ENCODE assay signal across 10 mouse cellular contexts in the genomic region with DNA sequence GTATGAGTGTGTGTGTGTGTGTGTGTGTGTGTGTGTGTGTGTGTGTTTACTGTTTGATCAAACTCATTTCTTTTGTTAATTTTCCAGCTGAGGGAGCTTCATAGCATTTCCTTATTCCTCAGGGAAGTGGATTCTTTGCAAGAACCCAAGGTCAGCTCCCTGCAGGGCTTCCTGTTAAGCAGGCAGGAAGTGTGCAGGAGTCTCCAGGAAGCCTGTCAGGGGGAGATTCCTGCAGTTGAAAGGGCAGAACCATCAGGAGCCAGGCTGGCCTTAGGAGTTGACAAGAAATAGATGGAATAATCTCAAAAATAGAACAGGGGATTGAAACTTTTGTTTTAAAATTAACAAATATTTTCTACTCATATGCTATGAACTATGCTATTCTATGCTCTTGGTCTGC.
DNase-seq lines count a peak whose midpoint lies in the region; ATAC-seq and TF ChIP-seq lines count a peak whose summit lies in the region.
"Had no signal": no experiment of that assay in that cellular context is flagged by ENCODE, and none has a peak within 500 bp of the region (broad histone marks: within the 10 kb centered on the region; RNA-seq: fewer than 3 reads in every experiment).

No protein-coding gene starts in this region.

- peaks cover 4% of the 10 kb centered on the region; the same call in 1 of the 2 replicates for H3K4me1 ChIP-seq in heart, embryonic 11.5 days (ENCODE audit: control insufficient read depth, insufficient read depth, low read length)
- H3K4me1 ChIP-seq in heart, embryonic 15.5 days (replicated peaks) = peaks cover 14% of the 10 kb centered on the region
- peaks cover 4% of the 10 kb centered on the region for H3K4me1 ChIP-seq in liver, adult 2 months (ENCODE audit: control insufficient read depth, insufficient read depth, low read length)

- H3K4me2 ChIP-seq in heart, embryonic 11.5 days = no peak overlapping the region
- no peak overlapping the region for H3K4me2 ChIP-seq in heart, embryonic 15.5 days
- H3K4me2 ChIP-seq: embryonic facial prominence, embryonic 13.5 days had no signal

- TF ChIP-seq CTCF in liver, adult 2 months (IDR thresholded peaks at IDR 0.05; ENCODE audit: low read depth, low read length) = no peak

- H3K4me3 ChIP-seq in heart, embryonic 11.5 days (ENCODE audit: low read depth, low read length) = no peak overlapping the region
- no peak overlapping the region for H3K4me3 ChIP-seq in heart, embryonic 15.5 days
- no peak overlapping the region for H3K4me3 ChIP-seq in liver, adult 2 months (ENCODE audit: insufficient read depth, low read depth, low read length)
- H3K4me3 ChIP-seq: embryonic facial prominence, embryonic 13.5 days; limb, embryonic 10.5 days had no signal

- ATAC-seq in heart, embryonic 11.5 days (replicated peaks; ENCODE audit: insufficient number of reproducible peaks, low FRiP score, low TSS enrichment) = no peak
- ATAC-seq in heart, embryonic 15.5 days (replicated peaks; ENCODE audit: insufficient number of reproducible peaks, insufficient read depth, low FRiP score, low read depth) = no peak

- H3K36me3 ChIP-seq in heart, embryonic 11.5 days (ENCODE audit: control insufficient read depth, insufficient read depth, low read length) = no peaks in the 10 kb centered on the region
- no peaks in the 10 kb centered on the region for H3K36me3 ChIP-seq in heart, embryonic 15.5 days
- no peaks in the 10 kb centered on the region for H3K36me3 ChIP-seq in liver, adult 2 months (ENCODE audit: control insufficient read depth, insufficient read depth, low read length)
- H3K36me3 ChIP-seq: embryonic facial prominence, embryonic 13.5 days; limb, embryonic 10.5 days had no signal

- no peak overlapping the region for H3K27ac ChIP-seq in heart, embryonic 11.5 days (ENCODE audit: low read depth, low read length)
- H3K27ac ChIP-seq in heart, embryonic 15.5 days = peak overlapping the region; percentile 69
- H3K27ac ChIP-seq in liver, adult 2 months (replicated peaks; ENCODE audit: insufficient read depth, low read depth, low read length) = peak overlapping the region; percentile 52
- H3K27ac ChIP-seq: embryonic facial prominence, embryonic 13.5 days; limb, embryonic 10.5 days had no signal

- H3K9me3 ChIP-seq in heart, embryonic 11.5 days (replicated peaks; ENCODE audit: control insufficient read depth, low read length) = no peaks in the 10 kb centered on the region
- H3K9me3 ChIP-seq in heart, embryonic 15.5 days (replicated peaks) = no peaks in the 10 kb centered on the region
- H3K9me3 ChIP-seq: embryonic facial prominence, embryonic 13.5 days; limb, embryonic 10.5 days had no signal

- no peaks in the 10 kb centered on the region for H3K27me3 ChIP-seq in heart, embryonic 11.5 days (ENCODE audit: control insufficient read depth, insufficient read depth, low read length)
- no peaks in the 10 kb centered on the region for H3K27me3 ChIP-seq in heart, embryonic 15.5 days
- no peaks in the 10 kb centered on the region for H3K27me3 ChIP-seq in liver, adult 2 months (ENCODE audit: control insufficient read depth, insufficient read depth, low read length)

- TF ChIP-seq POLR2A in liver, adult 2 months (IDR thresholded peaks at IDR 0.05; ENCODE audit: extremely low read depth, insufficient read depth, low read length) = no peak

- H3K9ac ChIP-seq in heart, embryonic 11.5 days (ENCODE audit: low read depth, low read length) = no peak overlapping the region
- no peak overlapping the region for H3K9ac ChIP-seq in heart, embryonic 15.5 days
- H3K9ac ChIP-seq in liver, adult 2 months (ENCODE audit: low read depth, low read length) = no peak overlapping the region
- H3K9ac ChIP-seq: embryonic facial prominence, embryonic 13.5 days had no signal

- no peaks in the 10 kb centered on the region for H3K79me2 ChIP-seq in liver, adult 2 months (ENCODE audit: control insufficient read depth, insufficient read depth, low read length)

- DNase-seq in heart, adult 18-20 months = peak; percentile 36 to 81
- peak; percentile 42 to 58 for DNase-seq in adrenal gland, postnatal 36 days
- no peak for DNase-seq in liver, adult 2 months (ENCODE audit: extremely low read depth, low read depth, low spot score)
- DNase-seq in ovary, postnatal 10 days (ENCODE audit: low spot score) = no peak
- DNase-seq in left cerebral cortex, adult 11 months (ENCODE audit: low spot score) = no peak
- DNase-seq in layer of hippocampus, adult 18-20 months (ENCODE audit: low spot score in 2 of 2) = no peak

Comparison
In these comparisons a context has a peak if more than half of its experiments do, and no peak if none do; other contexts are left out.
1. DNase-seq: peak in heart, adult 18-20 months (2 of 2) and adrenal gland, postnatal 36 days (2 of 2); none in liver, adult 2 months (single experiment), ovary, postnatal 10 days (single experiment), left cerebral cortex, adult 11 months (single experiment) and layer of hippocampus, adult 18-20 months (0 of 2).